Mouse (Mus musculus) urinary bladder, postnatal 36 days (tissue): ENCODE measurements around the gene Mt4.

ENCODE experiments used
- DNase-seq, 2 experiments: peaks; one replicate each; pipeline ENCODE4 v3.0.0; 2022; ENCODE audit warnings: low spot score in 2 of 2, mixed read lengths in 1 of 2

Mt4 gene

GRCm38 (mm10) chr8:94136933-94137332 is at the start of gene Mt4:
Gene Mt4 (plus strand): TSS chr8:94137197.
- DNase-seq: no peak

- no peak for DNase-seq
These were observed 49.0 kb upstream of the Mt4 start for GRCm38 (mm10) chr8:94087964-94088363.

DNA sequence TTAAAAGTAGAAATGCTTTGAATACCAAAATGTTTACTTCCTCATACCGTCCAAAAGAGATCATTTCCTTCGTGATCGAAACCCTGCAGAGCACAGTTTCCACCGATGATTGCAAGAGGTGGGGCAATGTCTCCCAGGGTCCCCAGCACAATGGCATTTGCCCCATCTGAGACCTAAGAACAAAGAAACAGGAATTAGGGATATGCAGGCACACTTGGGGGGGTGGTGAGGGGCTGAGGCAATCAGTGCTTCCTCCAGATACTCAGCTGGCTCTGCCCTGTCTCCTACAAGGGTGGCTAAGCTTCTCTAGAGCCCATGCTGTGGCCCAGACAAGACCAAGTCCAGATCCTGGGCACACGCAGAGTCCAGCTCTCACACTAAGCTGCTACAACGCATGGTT is 47.3 kb upstream of the Mt4 start:
- no peak for DNase-seq

GRCm38 (mm10) chr8:94092848-94093247 is 44.1 kb upstream of the Mt4 start:
- no peak for DNase-seq

GRCm38 (mm10) chr8:94094281-94094680 is 42.7 kb upstream of the Mt4 start:
- no peak for DNase-seq

GRCm38 (mm10) chr8:94098081-94098974 is 38.7 kb upstream of the Mt4 start, which contains the start of gene Bbs2:
Gene Bbs2 (minus strand): TSS chr8:94098928.
- DNase-seq: peak; percentile 98 to 99

GRCm38 (mm10) chr8:94098996-94099395 is 38.0 kb upstream of the Mt4 start:
- DNase-seq: no peak

- DNase-seq: no peak
These were observed 32.9 kb upstream of the Mt4 start for GRCm38 (mm10) chr8:94104146-94104545.

- DNase-seq: no peak
These were observed 29.1 kb upstream of the Mt4 start for GRCm38 (mm10) chr8:94107871-94108270.

DNA sequence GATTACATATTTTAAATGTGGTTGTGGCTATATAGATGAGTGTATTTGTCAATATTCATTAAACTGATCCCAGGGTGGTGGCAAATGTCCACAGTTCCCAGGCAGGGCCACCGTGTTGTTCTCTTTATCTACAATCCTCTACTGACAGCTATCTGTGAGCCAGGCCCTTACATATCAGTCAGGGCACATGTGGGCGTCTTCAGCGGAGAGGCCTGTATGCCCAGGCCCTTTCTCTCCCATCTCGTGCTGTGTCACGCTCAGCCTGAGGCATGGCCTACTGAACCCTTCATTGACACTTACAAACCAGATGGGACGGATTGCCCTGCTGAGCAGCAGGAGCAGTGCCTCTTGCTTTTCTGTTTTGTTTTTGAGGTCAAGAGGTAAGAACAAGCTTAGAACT is 27.6 kb upstream of the Mt4 start:
- DNase-seq: no peak

DNA sequence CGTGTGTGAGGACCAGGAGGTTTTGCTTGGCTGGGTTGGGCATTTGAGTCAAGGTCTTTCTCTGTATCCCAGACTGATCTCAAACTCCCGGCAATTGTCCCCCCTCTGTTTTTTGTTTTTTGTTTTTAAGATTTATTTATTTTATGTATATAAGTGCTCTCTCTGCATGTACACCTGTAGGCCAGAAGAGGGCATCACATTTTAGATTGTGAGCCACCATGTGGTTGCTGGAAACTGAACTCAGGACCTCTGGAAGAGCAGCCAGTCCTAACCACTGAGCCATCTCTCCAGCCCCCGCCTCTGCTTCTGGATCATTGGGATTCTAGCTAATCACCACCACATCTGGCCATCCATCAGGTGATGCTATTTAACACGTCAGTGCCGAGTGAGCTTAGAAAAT is 27.2 kb upstream of the Mt4 start:
- DNase-seq: no peak

- DNase-seq: no peak
These were observed 26.3 kb upstream of the Mt4 start for GRCm38 (mm10) chr8:94110526-94111177.

GRCm38 (mm10) chr8:94113435-94113834 is 23.6 kb upstream of the Mt4 start:
- no peak for DNase-seq

- no peak for DNase-seq
These were observed 23.0 kb upstream of the Mt4 start for GRCm38 (mm10) chr8:94113972-94114371.

DNA sequence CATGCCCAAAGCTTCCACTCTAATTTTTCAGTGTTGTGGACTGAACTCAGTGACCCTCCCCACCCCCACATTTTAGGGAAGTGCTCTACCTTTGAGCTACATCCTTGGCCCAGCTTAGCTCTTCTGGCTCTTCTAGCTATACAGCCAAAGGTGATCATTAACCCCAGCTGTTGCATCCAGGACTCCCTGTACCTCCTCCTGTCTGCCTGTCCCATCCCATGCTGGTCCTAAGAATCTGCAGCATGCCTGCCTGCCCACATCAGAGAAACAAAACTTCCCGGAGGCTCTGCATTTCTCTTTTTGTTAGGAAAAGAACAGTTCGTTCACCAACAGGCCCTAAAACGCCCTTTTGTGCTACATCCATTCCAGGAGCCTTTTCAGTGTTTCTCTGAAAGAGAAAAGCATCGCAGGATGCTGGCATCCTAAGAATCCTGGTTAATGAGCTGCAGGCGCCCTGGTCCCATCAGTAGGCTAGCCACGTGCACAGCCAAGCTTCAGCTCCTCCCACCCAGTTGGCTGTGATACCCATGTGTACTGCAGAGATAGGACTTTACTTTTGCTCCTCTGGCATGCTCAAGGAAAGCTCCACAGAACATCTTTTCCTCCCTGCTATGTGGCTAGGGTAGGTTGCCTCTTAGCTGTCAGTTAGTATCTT is 18.1 kb upstream of the Mt4 start:
- DNase-seq: no peak

DNA sequence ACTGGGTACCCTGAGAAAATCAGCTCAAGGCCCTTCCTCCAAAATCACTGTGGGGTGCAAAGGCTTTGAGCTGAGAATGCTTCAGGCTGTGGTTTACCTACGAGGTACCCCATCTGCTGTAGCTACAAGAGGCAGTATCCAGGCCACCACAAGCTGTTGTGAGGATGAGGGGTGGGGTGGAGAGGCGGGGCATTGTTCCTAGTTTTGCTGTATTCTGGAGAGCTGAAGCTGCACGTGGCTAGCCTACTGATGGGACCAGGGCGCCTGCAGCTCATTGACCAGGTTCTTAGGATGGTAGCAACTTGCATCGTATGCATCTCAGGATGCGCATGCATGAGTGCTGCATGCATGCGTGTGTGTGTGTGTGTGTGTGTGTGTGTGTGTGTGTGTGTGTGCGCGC is 15.4 kb upstream of the Mt4 start:
- DNase-seq: no peak

GRCm38 (mm10) chr8:94122711-94123468 is 14.1 kb upstream of the Mt4 start:
- no peak for DNase-seq

DNA sequence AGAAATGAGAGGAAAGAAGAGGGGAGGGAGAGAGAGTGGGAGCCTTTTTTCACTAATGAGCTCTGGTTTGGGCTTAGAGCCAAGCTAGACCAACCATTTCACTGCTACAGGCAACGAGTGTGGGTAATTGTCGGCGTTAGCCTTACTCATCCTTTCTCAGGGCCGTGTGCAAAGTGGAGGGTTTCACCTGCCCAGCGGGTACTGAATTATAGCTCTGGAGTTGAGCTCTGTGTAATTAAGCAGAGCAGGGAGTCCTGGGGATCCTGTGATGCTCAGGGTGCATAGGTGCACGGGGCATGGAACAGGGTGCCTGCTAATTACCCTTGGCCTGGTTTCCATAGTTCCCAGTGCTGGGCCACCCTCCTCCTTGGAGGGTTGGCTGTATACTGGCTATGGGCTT is 9.3 kb upstream of the Mt4 start:
- no peak for DNase-seq

- DNase-seq: no peak
These were observed 7.7 kb upstream of the Mt4 start for GRCm38 (mm10) chr8:94129133-94129789.

GRCm38 (mm10) chr8:94130126-94130525 is 6.9 kb upstream of the Mt4 start:
- no peak for DNase-seq

- no peak for DNase-seq
These were observed 4.9 kb upstream of the Mt4 start for GRCm38 (mm10) chr8:94132096-94132495.
